8 mouse cellular contexts compared by ENCODE assay signal in the genomic region with DNA sequence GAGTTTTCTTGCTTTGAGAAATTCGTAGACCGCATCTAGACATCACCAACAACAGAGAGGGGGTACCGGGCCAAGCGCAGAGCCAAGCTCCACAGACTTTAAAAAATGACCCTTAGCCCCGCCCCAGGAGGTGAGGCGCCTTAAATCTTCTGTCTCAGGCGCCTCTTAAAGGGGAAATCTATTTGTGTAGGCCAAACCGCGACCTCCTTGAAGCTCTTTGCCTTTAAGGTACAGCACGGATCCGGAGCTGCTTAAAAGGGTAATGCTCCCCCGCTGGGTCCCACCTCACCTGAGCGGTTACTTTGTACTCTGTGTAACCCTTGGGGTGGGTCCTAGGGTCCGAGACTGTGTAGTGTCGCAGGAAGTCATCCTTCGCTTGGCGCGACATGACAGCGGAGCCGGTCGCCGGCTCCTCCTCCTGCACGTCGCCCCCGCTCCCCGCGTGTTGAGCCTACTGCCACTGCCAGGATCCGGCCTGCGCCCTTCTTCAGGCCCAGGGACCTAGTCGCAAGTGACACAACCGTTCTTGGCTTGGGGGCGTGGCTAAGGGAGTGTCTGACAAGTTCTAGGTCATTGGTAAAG. TPM values are rescaled to one million over a fixed set of nuclear protein-coding genes. Genes with fewer than 3 reads are reported as not detected.
DNase-seq lines count a peak whose midpoint lies in the region; ATAC-seq lines count a peak whose summit lies in the region.

A gene (minus strand): TSS at position 545 of the 582 bp plus-strand sequence.

- no peaks in the 10 kb centered on the region for H3K4me1 ChIP-seq in heart, embryonic 14.5 days (ENCODE audit: control insufficient read depth in 2 of 2, insufficient read depth in 2 of 2, low read length in 2 of 2)
- peaks cover 62% of the 10 kb centered on the region for H3K4me1 ChIP-seq in liver, embryonic 13.5 days (replicated peaks)
- 0 out of 2 replicates have a peak, but pooled peaks cover 7% of the 10 kb centered on the region for H3K4me1 ChIP-seq in stomach, embryonic 16.5 days (ENCODE audit: control insufficient read depth, insufficient read depth, low read length)

- ATAC-seq in CD4-positive, CD25-positive, alpha-beta regulatory T cell, adult 4 months, result peak; percentile 94
- ATAC-seq in heart, embryonic 14.5 days (ENCODE audit: insufficient number of reproducible peaks, insufficient read depth, low FRiP score, low read depth), result peak; percentile 91
- ATAC-seq in liver, embryonic 13.5 days (ENCODE audit: low read depth), result peak; percentile 82
- peak; percentile 92 for ATAC-seq in stomach, embryonic 16.5 days (ENCODE audit: insufficient read depth, low FRiP score)

- H3K9me3 ChIP-seq in heart, embryonic 14.5 days (ENCODE audit: control insufficient read depth, low read length), result no peaks in the 10 kb centered on the region
- no peaks in the 10 kb centered on the region for H3K9me3 ChIP-seq in liver, embryonic 13.5 days (replicated peaks)
- H3K9me3 ChIP-seq in stomach, embryonic 16.5 days (replicated peaks; ENCODE audit: control insufficient read depth, low read length), result no peaks in the 10 kb centered on the region

- peak within 1 kb of the TSS; percentile 73 for H3K9ac ChIP-seq in heart, embryonic 14.5 days (ENCODE audit: low read length)
- peak within 1 kb of the TSS; percentile 82 for H3K9ac ChIP-seq in liver, embryonic 13.5 days
- H3K9ac ChIP-seq in stomach, embryonic 16.5 days (ENCODE audit: low read length), result peak within 1 kb of the TSS; percentile 80

- no peaks in the 10 kb centered on the region for H3K27me3 ChIP-seq in heart, embryonic 14.5 days (ENCODE audit: control insufficient read depth, insufficient read depth, low read length)
- no peaks in the 10 kb centered on the region for H3K27me3 ChIP-seq in liver, embryonic 13.5 days
- no peaks in the 10 kb centered on the region for H3K27me3 ChIP-seq in stomach, embryonic 16.5 days (ENCODE audit: control insufficient read depth, insufficient read depth, low read length)

- peak within 1 kb of the TSS; percentile 81 to 88 for H3K27ac ChIP-seq in heart, embryonic 14.5 days (replicated peaks in 1 of 2; ENCODE audit: control insufficient read depth in 1 of 2, insufficient read depth in 1 of 2, low read depth in 2 of 2, low read length in 2 of 2)
- H3K27ac ChIP-seq in liver, embryonic 13.5 days, result peak within 1 kb of the TSS; percentile 96
- peak within 1 kb of the TSS; percentile 94 for H3K27ac ChIP-seq in stomach, embryonic 16.5 days (ENCODE audit: low read length)

- peak within 1 kb of the TSS; percentile 67 for H3K4me2 ChIP-seq in heart, embryonic 14.5 days (ENCODE audit: low read length)
- peak within 1 kb of the TSS; percentile 71 for H3K4me2 ChIP-seq in liver, embryonic 13.5 days
- peak within 1 kb of the TSS; percentile 65 for H3K4me2 ChIP-seq in stomach, embryonic 16.5 days (ENCODE audit: low read depth, low read length)

- peak within 1 kb of the TSS; percentile 55 to 72 for H3K4me3 ChIP-seq in heart, embryonic 14.5 days (ENCODE audit: control insufficient read depth in 1 of 2, insufficient read depth in 1 of 2, low read depth in 1 of 2, low read length in 2 of 2)
- peak within 1 kb of the TSS; percentile 71 for H3K4me3 ChIP-seq in liver, embryonic 13.5 days (replicated peaks)
- H3K4me3 ChIP-seq in stomach, embryonic 16.5 days (replicated peaks; ENCODE audit: low read length), result peak within 1 kb of the TSS; percentile 65

- peak; percentile 96 for DNase-seq in c-Kit-negative CD71-positive TER-119-positive erythroid progenitor cells, embryonic 14.5 days (ENCODE audit: low read depth, low spot score)
- DNase-seq in fibroblast of lung, adult 2 months (ENCODE audit: low read depth), result peak; percentile 81
- DNase-seq in kidney, postnatal 14 days, result peak; percentile 97
- DNase-seq in liver, embryonic 13.5 days, result peak; percentile 95
- DNase-seq in neural tube, embryonic 10.5 days (ENCODE audit: extremely low spot score, low spot score), result peak; percentile 91

- under 1% methylated on average over 32 of the region's 32 CpGs for WGBS in heart, embryonic 14.5 days
- under 1% methylated on average over 32 of the region's 32 CpGs for WGBS in liver, embryonic 13.5 days (ENCODE audit: insufficient replicate concordance)
- under 1% methylated on average over 32 of the region's 32 CpGs for WGBS in stomach, embryonic 16.5 days

- 0 out of 2 replicates have a peak, but pooled peaks cover 7% of the 10 kb centered on the region for H3K36me3 ChIP-seq in heart, embryonic 14.5 days (ENCODE audit: control insufficient read depth, insufficient read depth, low read length)
- H3K36me3 ChIP-seq in liver, embryonic 13.5 days, result peaks cover 10% of the 10 kb centered on the region
- no peaks in the 10 kb centered on the region for H3K36me3 ChIP-seq in stomach, embryonic 16.5 days (ENCODE audit: control insufficient read depth, insufficient read depth, low read length)

RNA-seq across cellular contexts. Expression of the gene that starts here (rescaled TPM):
- polyA plus RNA-seq in CD4-positive, CD25-positive, alpha-beta regulatory T cell, adult 4 months (2017; shearing (Covaris generic)), result 10 to 100 TPM; 20.9 to 26.5 TPM
- polyA plus RNA-seq in heart, embryonic 14.5 days (2014; fragmentation: Nextera tagmentation; extraction: Ambion mirVana), result 21.5 and 23.9 TPM in 2 replicates
- polyA plus RNA-seq in liver, embryonic 13.5 days (2015; fragmentation: Nextera tagmentation; extraction: Ambion mirVana), result 46.5 and 48.5 TPM in 2 replicates
- polyA plus RNA-seq in stomach, embryonic 16.5 days (2015; fragmentation: Nextera tagmentation; extraction: Ambion mirVana), result 30.9 and 31.9 TPM in 2 replicates

Comparison
In these comparisons a context has a peak if more than half of its experiments do, and no peak if none do; other contexts are left out.
1. Peak in every context shown above with its lines: DNase-seq, ATAC-seq, H3K4me3 ChIP-seq and H3K27ac ChIP-seq.